Mouse (Mus musculus): ENCODE measurements around the gene Olfr1033. TPM values are rescaled to one million over a fixed set of nuclear protein-coding genes. Genes with fewer than 3 reads are reported as not detected.

Olfr1033 gene
- polyA plus RNA-seq, 1 experiment from 2014 or later = 2.3 TPM

GRCm38 (mm10) chr2:86087285-86087684, 66.9 kb downstream of the Olfr1033 start, which contains the start of gene Olfr1037:
Gene Olfr1037 (minus strand): TSS chr2:86087385.
- no peak within 1 kb of the TSS for H3K4me2 ChIP-seq
- H3K36me3 ChIP-seq = no peaks in the 10 kb centered on the region
- no peak within 1 kb of the TSS for H3K4me3 ChIP-seq
- H3K9me3 ChIP-seq = no peaks in the 10 kb centered on the region
- H3K9ac ChIP-seq = no peak within 1 kb of the TSS
- ATAC-seq (ENCODE audit: extremely low read depth, insufficient number of reproducible peaks, low FRiP score, low TSS enrichment) = no peak
- H3K4me1 ChIP-seq = no peaks in the 10 kb centered on the region
- H3K27me3 ChIP-seq (replicated peaks) = no peaks in the 10 kb centered on the region
- no peak within 1 kb of the TSS for H3K27ac ChIP-seq (replicated peaks)
- 75% methylated on average over 2 of the region's 2 CpGs for WGBS

Other genes with a start within 250 kb of the Olfr1033 start
- not detected in 2 replicates for gene Olfr1014, start 247.9 kb upstream of the Olfr1033 start, polyA plus RNA-seq (2015; fragmentation: Nextera tagmentation; extraction: Ambion mirVana)
- gene Olfr1015, start 238.6 kb upstream of the Olfr1033 start, polyA plus RNA-seq (2015; fragmentation: Nextera tagmentation; extraction: Ambion mirVana) = not detected in 2 replicates
- gene Olfr1016, start 218.1 kb upstream of the Olfr1033 start, polyA plus RNA-seq (2015; fragmentation: Nextera tagmentation; extraction: Ambion mirVana) = not detected in 2 replicates
- not detected in 2 replicates for gene Olfr1018, start 202.2 kb upstream of the Olfr1033 start, polyA plus RNA-seq (2015; fragmentation: Nextera tagmentation; extraction: Ambion mirVana)
- gene Olfr1019, start 175.2 kb upstream of the Olfr1033 start, polyA plus RNA-seq (2015; fragmentation: Nextera tagmentation; extraction: Ambion mirVana) = not detected in 2 replicates
- not detected in 2 replicates for gene Olfr1020, start 173.6 kb upstream of the Olfr1033 start, polyA plus RNA-seq (2015; fragmentation: Nextera tagmentation; extraction: Ambion mirVana)
- not detected in 2 replicates for gene Olfr1022, start 152.0 kb upstream of the Olfr1033 start, polyA plus RNA-seq (2015; fragmentation: Nextera tagmentation; extraction: Ambion mirVana)
- not detected in 2 replicates for gene Olfr1023, start 135.0 kb upstream of the Olfr1033 start, polyA plus RNA-seq (2015; fragmentation: Nextera tagmentation; extraction: Ambion mirVana)
- gene Olfr1024, start 115.6 kb upstream of the Olfr1033 start, polyA plus RNA-seq (2015; fragmentation: Nextera tagmentation; extraction: Ambion mirVana) = not detected in 2 replicates
- gene Olfr1025-ps1, start 105.4 kb upstream of the Olfr1033 start, polyA plus RNA-seq (2015; fragmentation: Nextera tagmentation; extraction: Ambion mirVana) = not detected in 2 replicates
- not detected in 2 replicates for gene Olfr1026, start 99.1 kb upstream of the Olfr1033 start, polyA plus RNA-seq (2015; fragmentation: Nextera tagmentation; extraction: Ambion mirVana)
- not detected in 2 replicates for gene Olfr1028, start 70.2 kb upstream of the Olfr1033 start, polyA plus RNA-seq (2015; fragmentation: Nextera tagmentation; extraction: Ambion mirVana)
- gene Olfr1029, start 46.7 kb upstream of the Olfr1033 start, polyA plus RNA-seq (2015; fragmentation: Nextera tagmentation; extraction: Ambion mirVana) = not detected in 2 replicates
- not detected in 2 replicates for gene Olfr1030, start 41.4 kb upstream of the Olfr1033 start, polyA plus RNA-seq (2015; fragmentation: Nextera tagmentation; extraction: Ambion mirVana)
- gene Olfr1031, start 30.3 kb upstream of the Olfr1033 start, polyA plus RNA-seq (2015; fragmentation: Nextera tagmentation; extraction: Ambion mirVana) = not detected in 2 replicates
- not detected in 2 replicates for gene Olfr1032, start 15.1 kb upstream of the Olfr1033 start, polyA plus RNA-seq (2015; fragmentation: Nextera tagmentation; extraction: Ambion mirVana)
- 0.13 TPM in 1 of 2 replicates, not detected in the other for gene Olfr1034, start 25.2 kb downstream of the Olfr1033 start, polyA plus RNA-seq (2015; fragmentation: Nextera tagmentation; extraction: Ambion mirVana)
- not detected in 2 replicates for gene Olfr1036, start 53.4 kb downstream of the Olfr1033 start, polyA plus RNA-seq (2015; fragmentation: Nextera tagmentation; extraction: Ambion mirVana)
- not detected in 2 replicates for gene Olfr1037, start 66.8 kb downstream of the Olfr1033 start, polyA plus RNA-seq (2015; fragmentation: Nextera tagmentation; extraction: Ambion mirVana)
- not detected in 2 replicates for gene Olfr1039, start 115.3 kb downstream of the Olfr1033 start, polyA plus RNA-seq (2015; fragmentation: Nextera tagmentation; extraction: Ambion mirVana)
- not detected in 2 replicates for gene Olfr1040, start 126.1 kb downstream of the Olfr1033 start, polyA plus RNA-seq (2015; fragmentation: Nextera tagmentation; extraction: Ambion mirVana)
- not detected in 2 replicates for gene Olfr1042, start 141.2 kb downstream of the Olfr1033 start, polyA plus RNA-seq (2015; fragmentation: Nextera tagmentation; extraction: Ambion mirVana)
- not detected in 2 replicates for gene Olfr1043, start 146.9 kb downstream of the Olfr1033 start, polyA plus RNA-seq (2015; fragmentation: Nextera tagmentation; extraction: Ambion mirVana)
- gene Olfr1044, start 157.2 kb downstream of the Olfr1033 start, polyA plus RNA-seq (2015; fragmentation: Nextera tagmentation; extraction: Ambion mirVana) = not detected in 2 replicates
- gene Olfr52, start 165.1 kb downstream of the Olfr1033 start, polyA plus RNA-seq (2015; fragmentation: Nextera tagmentation; extraction: Ambion mirVana) = not detected in 2 replicates
- not detected in 2 replicates for gene Olfr1045, start 182.4 kb downstream of the Olfr1033 start, polyA plus RNA-seq (2015; fragmentation: Nextera tagmentation; extraction: Ambion mirVana)
- not detected in 2 replicates for gene Olfr1046, start 198.7 kb downstream of the Olfr1033 start, polyA plus RNA-seq (2015; fragmentation: Nextera tagmentation; extraction: Ambion mirVana)
- not detected in 2 replicates for gene Olfr1047, start 210.8 kb downstream of the Olfr1033 start, polyA plus RNA-seq (2015; fragmentation: Nextera tagmentation; extraction: Ambion mirVana)
- gene Olfr1048, start 219.7 kb downstream of the Olfr1033 start, polyA plus RNA-seq (2015; fragmentation: Nextera tagmentation; extraction: Ambion mirVana) = not detected in 2 replicates
- not detected in 2 replicates for gene Olfr1049, start 237.7 kb downstream of the Olfr1033 start, polyA plus RNA-seq (2015; fragmentation: Nextera tagmentation; extraction: Ambion mirVana)